Mouse (Mus musculus): ENCODE measurements around the gene Bphl. TPM values are rescaled to one million over a fixed set of nuclear protein-coding genes. Genes with fewer than 3 reads are reported as not detected.

Gene Bphl
- polyA plus RNA-seq, 1 experiment: 0.17 TPM

GRCm38 (mm10) chr13:34095542-34096435 is 58.4 kb downstream of the Bphl start:
- Histone ChIP-seq H3K36me3 (ENCODE audit: control insufficient read depth) (no peaks in the 10 kb centered on the region), H3K4me3 (replicated peaks) (no peak overlapping the region), H3K9me3 (ENCODE audit: control insufficient read depth, low read length) (peaks cover 2% of the 10 kb centered on the region; the same call in 1 of the 2 replicates), H3K4me1 (ENCODE audit: control insufficient read depth) (peaks cover 14% of the 10 kb centered on the region), H3K27me3 (ENCODE audit: control insufficient read depth) (no peaks in the 10 kb centered on the region)
- no peak for TF ChIP-seq GATA1 (IDR thresholded peaks at IDR 0.05; ENCODE audit: low read length)
- no peak for TF ChIP-seq TAL1 (IDR thresholded peaks at IDR 0.05; ENCODE audit: low read length)

- Histone ChIP-seq H3K4me1 (ENCODE audit: control insufficient read depth) (peaks cover 21% of the 10 kb centered on the region), H3K27me3 (ENCODE audit: control insufficient read depth) (no peaks in the 10 kb centered on the region), H3K9me3 (ENCODE audit: control insufficient read depth, low read length) (peaks cover 2% of the 10 kb centered on the region; the same call in 1 of the 2 replicates), H3K36me3 (ENCODE audit: control insufficient read depth) (no peaks in the 10 kb centered on the region), H3K4me3 (replicated peaks) (no peak overlapping the region)
- TF ChIP-seq GATA1 (IDR thresholded peaks at IDR 0.05; ENCODE audit: low read length) (no peak), TAL1 (IDR thresholded peaks at IDR 0.05; ENCODE audit: low read length) (no peak)
Observed at GRCm38 (mm10) chr13:34096455-34096854, 59.1 kb downstream of the Bphl start.

- H3K36me3 ChIP-seq (ENCODE audit: control insufficient read depth): no peaks in the 10 kb centered on the region
- TF ChIP-seq GATA1 (IDR thresholded peaks at IDR 0.05; ENCODE audit: low read length) (no peak), TAL1 (IDR thresholded peaks at IDR 0.05; ENCODE audit: low read length) (no peak)
Observed at GRCm38 (mm10) chr13:34097086-34097485, 59.7 kb downstream of the Bphl start.

GRCm38 (mm10) chr13:34100733-34101132 is 63.3 kb downstream of the Bphl start:
- Histone ChIP-seq H3K4me1 (ENCODE audit: control insufficient read depth) (peaks cover 25% of the 10 kb centered on the region), H3K4me3 (replicated peaks) (peak overlapping the region; percentile 37), H3K36me3 (ENCODE audit: control insufficient read depth) (no peaks in the 10 kb centered on the region), H3K27me3 (ENCODE audit: control insufficient read depth) (no peaks in the 10 kb centered on the region), H3K9me3 (ENCODE audit: control insufficient read depth, low read length) (peaks cover 8% of the 10 kb centered on the region; the same call in 1 of the 2 replicates)
- no peak; the same call in 1 of the 2 replicates for TF ChIP-seq GATA1 (IDR thresholded peaks at IDR 0.05; ENCODE audit: low read length)
- TF ChIP-seq TAL1 (IDR thresholded peaks at IDR 0.05; ENCODE audit: low read length): peak; percentile 60

More at GRCm38 (mm10) chr13:34097086-34097485, 59.7 kb downstream of the Bphl start:
- Histone ChIP-seq H3K4me3 (replicated peaks) (no peak overlapping the region), H3K27me3 (ENCODE audit: control insufficient read depth) (no peaks in the 10 kb centered on the region), H3K9me3 (ENCODE audit: control insufficient read depth, low read length) (peaks cover 2% of the 10 kb centered on the region; the same call in 1 of the 2 replicates), H3K4me1 (ENCODE audit: control insufficient read depth) (peaks cover 27% of the 10 kb centered on the region)

DNA sequence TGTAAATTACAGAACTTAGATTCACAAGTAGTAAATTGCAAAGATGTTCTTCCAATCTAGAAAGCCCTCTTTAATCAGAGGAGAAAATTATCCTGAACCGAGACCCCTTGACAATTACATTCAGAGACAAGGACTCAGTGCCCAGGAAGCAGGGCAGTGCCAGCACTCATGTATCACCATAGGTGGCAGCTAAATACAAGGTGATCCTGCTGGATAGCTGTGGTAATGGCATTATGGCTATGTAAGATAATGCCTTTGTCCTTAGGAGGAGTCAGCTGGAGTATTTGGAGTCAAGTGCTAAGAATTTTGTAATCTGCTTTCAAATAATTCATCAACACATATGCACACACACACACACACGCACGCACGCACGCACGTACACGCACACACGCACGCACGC is 63.9 kb downstream of the Bphl start:
- Histone ChIP-seq H3K4me1 (ENCODE audit: control insufficient read depth) (peaks cover 25% of the 10 kb centered on the region), H3K9me3 (ENCODE audit: control insufficient read depth, low read length) (peaks cover 8% of the 10 kb centered on the region; the same call in 1 of the 2 replicates), H3K4me3 (replicated peaks) (peak overlapping the region; percentile 37), H3K27me3 (ENCODE audit: control insufficient read depth) (no peaks in the 10 kb centered on the region), H3K36me3 (ENCODE audit: control insufficient read depth) (no peaks in the 10 kb centered on the region)
- TF ChIP-seq TAL1 (IDR thresholded peaks at IDR 0.05; ENCODE audit: low read length) (0 out of 3 replicates have a peak, but pooled peaks have one; percentile 18), GATA1 (IDR thresholded peaks at IDR 0.05; ENCODE audit: low read length) (no peak)

DNA sequence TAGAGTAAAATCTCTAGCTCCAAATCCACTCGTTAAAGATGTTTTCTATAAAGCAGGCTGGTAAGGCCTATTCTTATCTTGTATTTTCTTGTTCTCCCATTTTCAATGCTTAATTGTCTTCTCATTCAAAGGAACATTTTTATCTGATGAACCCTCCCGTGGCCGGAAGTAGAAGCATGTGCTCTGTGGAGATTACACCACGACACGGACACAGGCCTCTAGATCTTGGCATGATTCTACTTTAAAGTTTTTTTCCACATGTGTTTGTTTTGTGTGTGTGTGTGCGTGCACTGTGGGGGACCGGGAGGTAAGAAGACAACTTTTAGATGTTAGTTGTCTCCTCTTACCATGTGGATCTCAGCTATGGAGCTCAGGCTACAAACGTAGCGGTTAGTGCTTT is 64.5 kb downstream of the Bphl start:
- Histone ChIP-seq H3K27me3 (ENCODE audit: control insufficient read depth) (no peaks in the 10 kb centered on the region), H3K4me3 (replicated peaks) (no peak overlapping the region), H3K4me1 (ENCODE audit: control insufficient read depth) (peaks cover 25% of the 10 kb centered on the region), H3K36me3 (ENCODE audit: control insufficient read depth) (no peaks in the 10 kb centered on the region), H3K9me3 (ENCODE audit: control insufficient read depth, low read length) (peaks cover 8% of the 10 kb centered on the region; the same call in 1 of the 2 replicates)
- TF ChIP-seq TAL1 (IDR thresholded peaks at IDR 0.05; ENCODE audit: low read length) (no peak), GATA1 (IDR thresholded peaks at IDR 0.05; ENCODE audit: low read length) (no peak)

DNA sequence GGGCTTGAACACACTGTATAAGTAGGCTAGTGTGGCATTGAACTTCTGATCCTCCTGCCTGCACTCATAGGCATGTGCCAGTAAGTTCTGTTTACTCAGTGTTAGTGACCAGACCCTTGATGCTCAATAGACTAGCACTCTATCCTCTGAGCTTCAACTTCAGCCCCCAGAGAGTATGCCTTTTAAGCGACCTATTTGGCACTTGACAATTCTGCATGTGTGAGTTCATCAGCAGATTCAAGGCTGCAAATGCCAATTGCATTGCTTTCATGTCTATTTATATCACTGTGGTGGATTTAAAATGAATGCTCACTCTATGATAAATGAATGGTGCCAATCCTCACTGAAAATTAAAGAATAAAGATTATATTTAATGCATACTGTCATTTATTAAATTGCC is 68.0 kb downstream of the Bphl start:
- no peak overlapping the region for H3K4me3 ChIP-seq (replicated peaks)
- H3K9me3 ChIP-seq (ENCODE audit: control insufficient read depth, low read length): peaks cover 6% of the 10 kb centered on the region; the same call in 1 of the 2 replicates
- H3K4me1 ChIP-seq (ENCODE audit: control insufficient read depth): peaks cover 20% of the 10 kb centered on the region
- TF ChIP-seq GATA1 (IDR thresholded peaks at IDR 0.05; ENCODE audit: low read length) (no peak), TAL1 (IDR thresholded peaks at IDR 0.05; ENCODE audit: low read length) (no peak)
- no peaks in the 10 kb centered on the region for H3K27me3 ChIP-seq (ENCODE audit: control insufficient read depth)
- H3K36me3 ChIP-seq (ENCODE audit: control insufficient read depth): no peaks in the 10 kb centered on the region

DNA sequence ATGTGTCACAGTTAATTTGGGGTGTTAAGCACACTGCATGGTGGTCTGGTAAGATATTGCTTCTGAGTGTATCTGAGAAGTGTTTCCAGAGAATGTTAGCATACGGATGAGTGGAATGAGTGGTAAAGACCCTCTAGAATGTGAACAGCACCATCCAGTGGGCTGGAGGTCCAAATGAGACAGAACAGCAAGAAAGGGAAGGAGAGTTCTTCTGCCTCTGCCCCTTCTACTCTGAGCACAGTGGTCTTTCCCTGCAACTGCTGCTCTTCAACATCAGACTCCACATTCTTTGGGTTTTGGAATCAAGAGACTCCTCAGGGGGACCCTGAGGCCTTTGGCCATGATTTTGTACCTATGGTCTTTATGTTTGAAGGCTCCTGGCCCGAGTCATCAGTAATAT is 68.9 kb downstream of the Bphl start:
- Histone ChIP-seq H3K9me3 (ENCODE audit: control insufficient read depth, low read length) (peaks cover 6% of the 10 kb centered on the region; the same call in 1 of the 2 replicates), H3K36me3 (ENCODE audit: control insufficient read depth) (no peaks in the 10 kb centered on the region), H3K4me1 (ENCODE audit: control insufficient read depth) (peaks cover 11% of the 10 kb centered on the region), H3K4me3 (replicated peaks) (no peak overlapping the region), H3K27me3 (ENCODE audit: control insufficient read depth) (no peaks in the 10 kb centered on the region)
- TF ChIP-seq GATA1 (IDR thresholded peaks at IDR 0.05; ENCODE audit: low read length) (no peak), TAL1 (IDR thresholded peaks at IDR 0.05; ENCODE audit: low read length) (no peak)

DNA sequence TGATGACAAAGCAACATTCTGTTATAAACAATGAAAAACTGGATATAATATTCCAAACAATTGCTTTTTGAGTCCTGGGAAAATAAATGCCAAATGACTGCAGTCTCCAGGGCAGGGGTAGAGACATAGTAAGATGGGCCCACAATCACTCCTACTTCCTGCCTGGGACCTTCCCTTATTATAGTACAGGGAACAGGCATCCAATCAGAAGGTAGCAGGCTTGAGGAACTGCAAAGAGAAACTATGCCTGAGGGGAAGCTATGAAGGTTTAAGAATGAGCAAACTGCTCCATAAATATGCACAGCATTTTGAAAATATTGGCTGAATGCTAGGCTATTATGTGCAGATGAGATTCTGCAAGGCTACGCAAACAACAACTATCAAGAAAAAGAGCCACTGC is 69.6 kb downstream of the Bphl start:
- peaks cover 4% of the 10 kb centered on the region for H3K4me1 ChIP-seq (ENCODE audit: control insufficient read depth)
- H3K36me3 ChIP-seq (ENCODE audit: control insufficient read depth): no peaks in the 10 kb centered on the region
- TF ChIP-seq TAL1 (IDR thresholded peaks at IDR 0.05; ENCODE audit: low read length) (no peak), GATA1 (IDR thresholded peaks at IDR 0.05; ENCODE audit: low read length) (no peak)
- peaks cover 6% of the 10 kb centered on the region; the same call in 1 of the 2 replicates for H3K9me3 ChIP-seq (ENCODE audit: control insufficient read depth, low read length)
- H3K4me3 ChIP-seq (replicated peaks): no peak overlapping the region
- H3K27me3 ChIP-seq (ENCODE audit: control insufficient read depth): no peaks in the 10 kb centered on the region

Data from erythroblast, embryonic 14.5 days (primary cell).